Mouse (Mus musculus) heart, embryonic 12.5 days (tissue): Measurements from ENCODE around the gene Pigt. TPM values are rescaled to one million over a fixed set of nuclear protein-coding genes. Genes with fewer than 3 reads are reported as not detected.
A peak's percentile ranks its signal among the peaks of the same experiment; 100 is the strongest.

ENCODE experiments used
- ATAC-seq: fragments of 200-750 bp; cut with Nextera tagmentation; 2 replicates; pipeline ENCODE4 v1.8.0; 2017; ENCODE audit warnings: moderate TSS enrichment, moderate library complexity; ENCODE audit not compliant: insufficient number of reproducible peaks, low FRiP score
- H3K27ac ChIP-seq: fragments of 300-500 bp; sonication (generic); 2 replicates; pipeline ENCODE4 v1.5.1; 2016; ENCODE audit warnings: mild to moderate bottlenecking, moderate library complexity; ENCODE audit not compliant: poor library complexity, severe bottlenecking
- H3K27me3 ChIP-seq: fragments of 300-500 bp; sonication (generic); replicated peaks from 2 replicates; pipeline ENCODE4 v1.6.1; 2016; ENCODE audit warnings: mild to moderate bottlenecking, moderate library complexity
- H3K36me3 ChIP-seq: fragments of 300-500 bp; sonication (generic); 2 replicates; pipeline ENCODE4 v1.6.1; 2016; ENCODE audit warnings: mild to moderate bottlenecking, moderate library complexity
- H3K4me1 ChIP-seq: fragments of 300-500 bp; sonication (generic); replicated peaks from 2 replicates; pipeline ENCODE4 v1.6.1; 2016; ENCODE audit warnings: mild to moderate bottlenecking
- H3K4me2 ChIP-seq: fragments of 300-500 bp; sonication (generic); 2 replicates; pipeline ENCODE4 v1.6.1; 2016; ENCODE audit warnings: mild to moderate bottlenecking, moderate library complexity
- H3K4me3 ChIP-seq: fragments of 300-500 bp; sonication (generic); 2 replicates; pipeline ENCODE4 v1.5.1; 2016; ENCODE audit warnings: mild to moderate bottlenecking
- H3K9ac ChIP-seq: fragments of 300-500 bp; sonication (generic); 2 replicates; pipeline ENCODE4 v1.6.1; 2016; ENCODE audit warnings: mild to moderate bottlenecking, moderate library complexity
- H3K9me3 ChIP-seq: fragments of 300-500 bp; sonication (generic); replicated peaks from 2 replicates; pipeline ENCODE4 v1.6.1; 2016; ENCODE audit warnings: mild to moderate bottlenecking, moderate library complexity
- WGBS: fragments of 180-500 bp; shearing (Covaris S2); methylation state at CpG from one replicate; pipeline ENCODE4 v1.1.7; 2016; 5-methylcytosine and 5-hydroxymethylcytosine counted together
- polyA plus RNA-seq: library from polyadenylated mRNA; unstranded; fragments of >200 nt; fragmentation: Nextera tagmentation; extraction: Ambion mirVana; gene quantifications from 2 replicates; pipeline ENCODE4 v1.2.1, GENCODE M21; 2016

Gene Pigt
- polyA plus RNA-seq, 1 experiment from 2014 or later: 54.3 TPM

GRCm38 (mm10) chr2:164512121-164512909 lies 15.0 kb downstream of the Pigt start:
- ATAC-seq: peak; percentile 41; the same call in 1 of the 2 replicates
- 46% methylated on average over 12 of the region's 14 CpGs for WGBS
- Histone ChIP-seq H3K9ac (no peak overlapping the region), H3K27me3 (no peaks in the 10 kb centered on the region), H3K4me2 (no peak overlapping the region), H3K4me1 (peaks cover 18% of the 10 kb centered on the region), H3K27ac (peak overlapping the region; percentile 41), H3K36me3 (peaks cover 5% of the 10 kb centered on the region; the same call in 1 of the 2 replicates), H3K9me3 (peaks cover 6% of the 10 kb centered on the region), H3K4me3 (no peak overlapping the region)

- Histone ChIP-seq H3K4me2 (no peak overlapping the region), H3K27me3 (no peaks in the 10 kb centered on the region), H3K9ac (no peak overlapping the region), H3K27ac (no peak overlapping the region), H3K36me3 (no peaks in the 10 kb centered on the region; the same call in 1 of the 2 replicates), H3K4me1 (peaks cover 21% of the 10 kb centered on the region), H3K4me3 (no peak overlapping the region), H3K9me3 (peaks cover 6% of the 10 kb centered on the region)
- peak; percentile 48 for ATAC-seq
- WGBS: 60% methylated on average over 8 of the region's 8 CpGs
These were observed 16.1 kb downstream of the Pigt start for GRCm38 (mm10) chr2:164513389-164513788.

GRCm38 (mm10) chr2:164514916-164515315 lies 17.6 kb downstream of the Pigt start:
- ATAC-seq: no peak
- Histone ChIP-seq H3K27me3 (no peaks in the 10 kb centered on the region), H3K27ac (no peak overlapping the region), H3K9ac (no peak overlapping the region), H3K4me2 (no peak overlapping the region), H3K4me1 (peaks cover 24% of the 10 kb centered on the region), H3K36me3 (no peaks in the 10 kb centered on the region), H3K4me3 (no peak overlapping the region), H3K9me3 (peaks cover 6% of the 10 kb centered on the region)
- WGBS: 68% methylated on average over 3 of the region's 3 CpGs

- Histone ChIP-seq H3K4me3 (no peak overlapping the region), H3K27ac (no peak overlapping the region), H3K36me3 (no peaks in the 10 kb centered on the region), H3K4me1 (peaks cover 15% of the 10 kb centered on the region), H3K9ac (no peak overlapping the region), H3K27me3 (no peaks in the 10 kb centered on the region), H3K4me2 (no peak overlapping the region), H3K9me3 (peaks cover 6% of the 10 kb centered on the region)
- ATAC-seq: no peak
- WGBS: 69% methylated on average over 9 of the region's 9 CpGs
These were observed 18.6 kb downstream of the Pigt start for GRCm38 (mm10) chr2:164515897-164516296.

- no peak overlapping the region for H3K4me3 ChIP-seq
- no peak overlapping the region for H3K9ac ChIP-seq
- H3K36me3 ChIP-seq: no peaks in the 10 kb centered on the region
- no peak overlapping the region for H3K4me2 ChIP-seq
- peaks cover 6% of the 10 kb centered on the region for H3K9me3 ChIP-seq
- H3K27me3 ChIP-seq: peaks cover 4% of the 10 kb centered on the region; the same call in 1 of the 2 replicates
- no peak for ATAC-seq
- 83% methylated on average over 11 of the region's 11 CpGs for WGBS
- H3K27ac ChIP-seq: no peak overlapping the region
- peaks cover 15% of the 10 kb centered on the region for H3K4me1 ChIP-seq
These were observed 19.3 kb downstream of the Pigt start for GRCm38 (mm10) chr2:164516592-164516991.

GRCm38 (mm10) chr2:164517485-164518221 lies 20.3 kb downstream of the Pigt start:
- Histone ChIP-seq H3K36me3 (no peaks in the 10 kb centered on the region), H3K4me1 (peaks cover 9% of the 10 kb centered on the region), H3K4me3 (no peak overlapping the region), H3K9me3 (peaks cover 6% of the 10 kb centered on the region), H3K27ac (peak overlapping the region; percentile 22; the same call in 1 of the 2 replicates), H3K27me3 (peaks cover 13% of the 10 kb centered on the region), H3K4me2 (no peak overlapping the region), H3K9ac (no peak overlapping the region)
- ATAC-seq: no peak
- WGBS: 27% methylated on average over 10 of the region's 10 CpGs

- Histone ChIP-seq H3K9ac (no peak overlapping the region), H3K9me3 (peaks cover 6% of the 10 kb centered on the region)
- whole genome bisulfite sequencing: 38% methylated on average over 11 of the region's 11 CpGs
These were observed 21.2 kb downstream of the Pigt start for GRCm38 (mm10) chr2:164518266-164519170.

GRCm38 (mm10) chr2:164519171-164519526 lies 21.8 kb downstream of the Pigt start:
- WGBS: 78% methylated on average over 6 of the region's 6 CpGs
- Histone ChIP-seq H3K9me3 (peaks cover 6% of the 10 kb centered on the region), H3K4me2 (no peak overlapping the region), H3K36me3 (no peaks in the 10 kb centered on the region), H3K27ac (no peak overlapping the region), H3K4me1 (peaks cover 9% of the 10 kb centered on the region; the same call in 1 of the 2 replicates), H3K4me3 (no peak overlapping the region), H3K9ac (no peak overlapping the region), H3K27me3 (peaks cover 19% of the 10 kb centered on the region)
- ATAC-seq: no peak

More at GRCm38 (mm10) chr2:164518266-164519170, 21.2 kb downstream of the Pigt start:
- Histone ChIP-seq H3K27ac (peak overlapping the region; percentile 22; the same call in 1 of the 2 replicates), H3K36me3 (no peaks in the 10 kb centered on the region), H3K4me2 (no peak overlapping the region), H3K27me3 (peaks cover 17% of the 10 kb centered on the region), H3K4me1 (peaks cover 9% of the 10 kb centered on the region; the same call in 1 of the 2 replicates), H3K4me3 (no peak overlapping the region)
- no peak for ATAC-seq

- no peak for ATAC-seq
- Histone ChIP-seq H3K4me1 (peaks cover 9% of the 10 kb centered on the region; the same call in 1 of the 2 replicates), H3K36me3 (no peaks in the 10 kb centered on the region), H3K27ac (no peak overlapping the region), H3K4me2 (no peak overlapping the region), H3K9ac (no peak overlapping the region), H3K4me3 (no peak overlapping the region), H3K9me3 (peaks cover 13% of the 10 kb centered on the region), H3K27me3 (peaks cover 19% of the 10 kb centered on the region)
- WGBS: 9% methylated on average over 3 of the region's 3 CpGs
These were observed 23.5 kb downstream of the Pigt start for GRCm38 (mm10) chr2:164520782-164521181.

- no peak for ATAC-seq
- no peak overlapping the region for H3K4me2 ChIP-seq
These were observed 24.5 kb downstream of the Pigt start for GRCm38 (mm10) chr2:164521841-164522240.

More at GRCm38 (mm10) chr2:164521841-164522240, 24.5 kb downstream of the Pigt start:
- no peak overlapping the region for H3K4me3 ChIP-seq
- WGBS: 9% methylated on average over 11 of the region's 11 CpGs
- no peak overlapping the region; the same call in 1 of the 2 replicates for H3K9ac ChIP-seq
- H3K27me3 ChIP-seq: peaks cover 19% of the 10 kb centered on the region
- no peak overlapping the region for H3K27ac ChIP-seq
- peaks cover 13% of the 10 kb centered on the region for H3K9me3 ChIP-seq
- no peaks in the 10 kb centered on the region for H3K36me3 ChIP-seq
- H3K4me1 ChIP-seq: peaks cover 9% of the 10 kb centered on the region; the same call in 1 of the 2 replicates
